Mouse (Mus musculus) gastrocnemius, adult 18-20 months (tissue): Measurements from ENCODE around the gene Gabrd. TPM values are rescaled to one million over a fixed set of nuclear protein-coding genes. Genes with fewer than 3 reads are reported as not detected.
A peak's percentile ranks its signal among the peaks of the same experiment; 100 is the strongest.
"Not testable (repeated sequence)": the region's sequence is repeated elsewhere in the genome, so short reads cannot be mapped to it uniquely, and the experiment has no call there.

Experiments used
- DNase-seq: peaks from one replicate; pipeline ENCODE4 v3.0.0; 2021; ENCODE audit warnings: low spot score
- long read RNA-seq, 2 experiments: library from polyadenylated mRNA; stranded (forward); transcript quantifications; one replicate each; pipeline ENCODE4 v2.0.0; 2021
- total RNA-seq, 2 experiments: library from RNA; stranded (reverse); gene quantifications; 2 replicates each; pipeline ENCODE4 v1.2.3; 2021

The Gabrd gene
- under 1 TPM; 0.50 to 0.81 TPM for total RNA-seq
- long read RNA-seq, experiment 1, result 0 reads
- long read RNA-seq, experiment 2, partial matches to known transcripts, result 1 of 1 reads
- long read RNA-seq, experiment 2, other reads (novel, unspliced or antisense), result 0 of 1 reads

- DNase-seq, result peak; percentile 33
Measured at GRCm38 (mm10) chr4:155397511-155398221, at the start of gene Gabrd. TSS of gene Gabrd (minus strand) at chr4:155398112.

- DNase-seq, result no peak
Measured at GRCm38 (mm10) chr4:155442808-155443207, 44.9 kb upstream of the Gabrd start.

DNA sequence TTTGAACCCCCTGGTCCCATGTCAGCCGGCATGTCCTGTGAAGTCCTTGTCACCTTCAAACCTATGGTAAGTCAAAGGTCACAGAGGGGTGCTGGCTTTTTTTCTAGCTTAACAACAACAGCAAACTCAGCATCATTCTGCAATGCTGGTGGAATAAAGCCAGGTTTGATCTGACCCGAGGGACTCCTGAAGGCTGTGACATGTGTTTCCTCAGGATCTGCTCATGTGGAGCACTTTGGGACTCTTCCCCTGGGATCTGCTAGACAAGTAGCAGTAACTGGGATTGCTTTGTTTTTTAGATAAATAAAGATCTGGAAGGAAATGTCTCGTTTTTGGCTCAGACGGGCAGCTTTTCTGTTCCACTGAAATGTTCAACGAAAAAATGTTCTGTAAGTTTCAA lies 36.1 kb upstream of the Gabrd start:
- DNase-seq, result no peak

GRCm38 (mm10) chr4:155432358-155432757 lies 34.4 kb upstream of the Gabrd start:
- no peak for DNase-seq

DNA sequence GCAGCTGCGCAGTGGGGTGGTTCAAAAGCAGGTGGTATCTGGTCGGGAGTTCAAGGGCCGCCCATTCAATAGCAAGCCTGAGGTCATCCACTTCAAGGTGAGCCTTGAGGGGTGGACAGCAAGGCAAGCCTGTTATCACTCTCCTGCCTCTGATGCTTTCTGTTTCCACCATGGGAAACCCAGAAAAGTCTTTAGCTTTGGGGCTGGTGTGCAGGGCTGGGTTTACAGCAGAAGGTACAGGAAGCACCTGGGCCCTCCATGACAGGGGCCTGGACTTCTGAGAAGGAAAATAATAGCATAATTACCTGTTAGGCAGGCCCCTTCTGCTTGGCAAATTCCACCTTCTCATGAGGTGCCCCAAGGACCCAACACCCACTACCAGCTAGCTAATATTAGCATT lies 31.3 kb upstream of the Gabrd start:
- no peak for DNase-seq

GRCm38 (mm10) chr4:155428442-155428841 lies 30.5 kb upstream of the Gabrd start:
- no peak for DNase-seq

DNA sequence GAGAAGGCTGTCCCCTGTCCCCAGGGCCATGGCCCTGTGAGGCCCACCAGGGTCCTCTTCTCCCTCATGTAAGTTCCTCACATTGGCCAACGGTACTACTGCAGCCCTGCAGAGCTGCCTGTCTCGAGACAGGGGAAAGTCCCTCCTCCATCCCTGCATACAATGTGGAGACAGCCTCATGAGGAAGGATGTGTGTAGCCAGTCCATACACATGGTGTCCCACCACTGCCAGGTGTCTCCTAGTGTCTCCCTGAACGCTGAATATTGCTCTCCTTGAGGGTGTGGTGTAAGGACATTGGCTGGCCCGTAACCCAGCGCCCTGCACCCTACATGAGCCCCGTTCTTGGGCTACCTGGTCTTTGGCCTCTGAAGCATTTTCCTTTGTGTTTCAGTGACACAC lies 28.4 kb upstream of the Gabrd start:
- DNase-seq, result no peak

DNA sequence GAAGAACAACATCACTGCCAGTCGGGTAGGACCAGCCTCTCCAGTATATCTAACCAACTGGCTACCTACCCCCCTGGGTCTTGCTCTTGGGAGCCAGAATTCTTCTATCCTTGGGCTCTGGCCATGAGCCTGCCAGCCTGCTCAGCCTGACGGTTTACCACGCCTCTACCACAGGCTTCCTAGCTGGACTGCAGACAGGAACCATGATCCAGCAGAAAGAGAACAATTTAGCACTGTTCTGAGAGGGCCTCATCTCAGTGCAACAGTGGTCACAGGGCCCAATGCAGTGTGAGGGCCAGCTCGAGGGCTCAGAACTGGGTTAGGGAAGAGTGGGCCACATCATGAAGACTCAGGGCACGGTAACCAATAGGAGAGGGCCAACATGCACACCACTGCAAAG lies 26.1 kb upstream of the Gabrd start:
- no peak for DNase-seq

GRCm38 (mm10) chr4:155421412-155422370 lies 23.8 kb upstream of the Gabrd start:
- DNase-seq, result not testable (repeated sequence)

DNA sequence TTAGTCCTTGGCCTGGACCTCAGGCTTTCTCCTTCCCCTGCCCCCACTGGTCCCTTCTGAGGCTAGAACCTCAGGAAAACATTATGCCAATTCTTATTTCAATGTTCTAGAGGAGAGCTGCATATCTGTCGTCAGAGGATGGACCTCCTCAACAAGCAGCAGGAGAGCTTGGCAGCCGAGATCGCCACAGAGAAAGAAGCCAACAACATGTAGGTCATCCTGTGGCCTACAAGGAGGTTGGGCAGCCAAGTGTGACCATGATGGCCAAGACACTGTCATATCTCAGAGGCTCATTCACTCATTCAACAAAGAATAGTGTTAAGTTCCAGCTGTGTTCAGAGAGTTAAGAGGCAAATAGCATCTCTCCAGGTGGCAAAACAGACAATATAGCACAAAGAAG lies 22.2 kb upstream of the Gabrd start:
- no peak for DNase-seq

GRCm38 (mm10) chr4:155414656-155415235 lies 16.8 kb upstream of the Gabrd start:
- no peak for DNase-seq

DNA sequence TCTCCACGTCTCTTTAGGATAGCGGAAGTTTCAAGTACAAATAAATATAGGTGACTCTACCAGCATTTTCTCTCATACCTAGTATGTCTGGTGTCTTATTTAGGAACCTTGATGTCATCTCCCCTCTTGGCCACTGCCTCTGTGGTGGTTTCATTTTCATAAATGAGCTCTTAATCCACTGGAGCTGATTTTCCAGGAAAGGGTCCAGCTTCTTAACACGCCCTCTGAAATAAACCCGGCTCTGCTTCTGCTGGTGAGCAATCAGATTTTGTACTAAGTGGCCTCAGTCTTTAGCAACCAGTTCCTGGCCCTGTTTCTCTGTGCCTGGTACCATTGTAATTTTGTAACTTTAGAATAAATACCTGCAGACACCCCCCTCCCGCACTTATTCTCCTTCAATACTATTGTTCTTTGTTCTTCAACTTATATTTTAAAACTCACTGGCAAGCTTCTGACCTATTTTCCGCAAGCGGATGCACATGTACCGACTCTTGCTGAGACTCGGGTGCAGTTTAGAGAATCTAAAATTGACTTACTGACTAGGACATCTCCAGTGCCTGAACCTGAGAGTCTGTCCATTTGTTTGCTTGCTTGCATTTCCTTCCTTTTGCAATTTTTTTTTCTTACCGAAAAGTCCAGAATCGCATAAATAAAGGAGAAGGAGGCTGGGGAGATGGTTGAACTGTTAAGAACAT lies 15.9 kb upstream of the Gabrd start:
- DNase-seq, result peak; percentile 65

GRCm38 (mm10) chr4:155412124-155412523 lies 14.2 kb upstream of the Gabrd start:
- no peak for DNase-seq

DNA sequence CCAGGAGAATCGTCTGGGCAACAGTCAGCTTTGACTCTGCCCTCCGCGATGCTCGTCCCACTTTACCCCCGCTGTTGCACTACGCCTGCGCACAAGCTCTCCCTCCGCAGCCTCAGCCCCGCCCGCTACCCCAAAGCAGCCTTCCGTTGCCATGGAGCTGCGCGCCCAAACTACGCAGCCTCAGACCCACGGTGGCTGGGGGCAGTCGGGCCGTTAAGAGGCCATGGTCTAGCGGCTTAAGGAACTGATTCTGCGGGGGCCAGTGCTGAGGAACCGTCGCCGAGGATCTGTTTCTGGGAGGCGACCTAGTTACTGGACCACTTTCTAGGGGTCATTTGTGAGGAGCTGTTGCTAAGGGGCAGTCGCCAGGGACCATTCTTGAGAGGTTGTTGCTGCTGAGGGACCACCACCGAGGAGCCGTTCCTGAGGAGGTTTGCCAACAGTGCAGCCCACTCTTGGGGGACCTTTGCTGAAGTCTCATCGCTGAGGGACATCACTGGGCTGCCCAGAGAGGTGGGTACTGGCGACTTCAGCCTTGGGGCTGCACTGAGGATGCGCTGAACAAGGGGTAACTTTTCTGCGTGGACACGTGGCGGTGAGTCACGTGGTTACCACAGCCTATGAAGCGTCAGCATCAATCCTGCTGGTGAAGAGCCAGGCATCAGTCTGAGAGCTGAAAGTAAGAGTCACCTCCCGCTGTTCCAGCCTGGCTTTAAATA lies 11.3 kb upstream of the Gabrd start, which contains the start of gene Cfap74:
Gene Cfap74, plus strand, starts transcription at position 133 of the 719 bp plus-strand sequence.
- peak; percentile 76 for DNase-seq

DNA sequence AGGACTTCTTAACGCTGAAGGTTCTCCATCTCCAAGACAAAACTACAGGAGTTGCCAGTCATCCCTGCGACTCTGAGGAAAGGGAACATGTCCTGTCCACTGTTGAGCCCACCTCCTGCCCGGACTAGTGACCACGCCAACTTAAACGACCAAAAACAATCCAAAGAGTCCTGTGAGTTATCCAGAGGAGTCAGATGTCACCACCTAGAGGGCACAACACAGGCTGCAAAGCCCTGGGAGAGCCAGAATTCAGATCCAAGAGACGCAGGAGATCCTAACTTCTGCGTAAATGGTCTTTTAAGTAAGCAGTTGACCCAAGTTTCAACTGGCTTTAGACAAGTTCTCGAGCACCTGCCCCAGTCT lies 10.8 kb upstream of the Gabrd start:
- no peak for DNase-seq

DNA sequence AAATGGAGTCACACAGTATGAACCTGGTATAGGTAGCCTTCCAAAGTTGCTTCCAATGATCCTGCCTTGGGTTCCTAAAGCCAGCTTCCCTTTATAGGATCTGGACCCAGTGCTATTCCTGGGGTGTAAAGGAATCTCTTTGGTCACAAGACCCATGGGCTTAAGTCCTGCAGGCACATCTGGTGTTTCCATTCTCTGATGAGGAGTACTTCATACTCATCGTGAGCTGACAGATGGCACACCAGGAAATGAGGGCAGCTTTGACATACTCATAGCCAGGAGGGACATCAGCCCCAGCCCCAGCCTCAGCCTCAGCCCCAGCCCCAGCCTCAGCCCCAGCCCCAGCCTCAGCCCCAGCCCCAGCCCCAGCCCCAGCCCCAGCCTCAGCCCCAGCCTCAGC lies 4.6 kb upstream of the Gabrd start:
- no peak for DNase-seq

DNA sequence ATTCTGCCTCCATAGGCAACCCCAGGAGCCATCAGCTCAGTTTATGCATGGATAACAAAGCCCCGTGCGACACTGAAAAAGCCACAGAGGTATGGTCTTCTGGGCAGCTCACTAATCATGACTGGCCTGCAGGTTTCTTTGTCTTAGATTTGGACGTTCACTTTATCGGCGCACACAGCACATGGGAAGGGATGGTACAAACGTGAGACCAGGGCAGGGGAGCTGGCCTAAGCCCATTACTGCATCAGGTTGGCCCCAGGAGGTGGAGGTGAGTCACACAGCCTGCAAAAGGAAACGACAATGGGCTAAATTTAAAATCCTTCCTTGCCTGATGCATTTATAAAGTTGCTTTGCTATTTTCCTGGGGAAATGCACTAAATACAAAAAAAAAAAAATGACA lies 3.2 kb upstream of the Gabrd start:
- DNase-seq, result no peak

DNA sequence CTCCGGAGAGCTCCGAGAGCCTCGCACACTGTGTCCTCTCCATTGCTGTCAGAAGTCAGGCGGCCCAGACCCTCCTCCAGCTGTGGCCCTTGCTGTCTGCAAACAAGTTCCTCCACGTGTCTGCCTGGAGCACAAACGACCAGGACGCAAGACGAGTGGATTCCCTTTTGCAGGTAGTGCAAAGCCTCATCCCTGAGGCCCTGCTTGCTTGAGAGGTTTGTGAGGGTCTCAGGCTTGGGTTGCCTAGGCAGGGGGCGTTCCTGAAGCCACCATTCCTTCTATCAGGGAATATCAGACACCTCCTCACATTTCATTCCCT lies 269 bp upstream of the Gabrd start:
- no peak for DNase-seq

GRCm38 (mm10) chr4:155396751-155397150 lies 1.2 kb downstream of the Gabrd start:
- DNase-seq, result no peak

DNA sequence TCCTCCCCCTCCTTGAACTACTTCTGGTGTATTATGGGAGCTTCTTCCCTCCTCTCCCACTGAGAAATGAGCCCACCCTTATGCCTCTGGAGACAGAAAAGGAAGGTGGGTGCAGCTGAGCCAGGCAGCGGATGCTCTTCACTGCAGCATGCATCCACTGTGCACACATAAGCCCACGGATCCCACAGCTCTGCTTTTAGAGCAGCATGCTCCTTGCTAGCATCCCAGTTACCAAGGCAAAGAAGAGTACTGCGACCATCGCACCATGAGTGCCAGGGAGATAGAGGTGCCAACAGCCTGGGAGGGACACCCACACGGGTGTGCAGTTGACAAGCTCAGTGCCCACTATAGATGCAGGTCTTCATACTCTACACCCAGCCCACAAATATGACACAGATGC lies 2.4 kb downstream of the Gabrd start:
- DNase-seq, result no peak

DNA sequence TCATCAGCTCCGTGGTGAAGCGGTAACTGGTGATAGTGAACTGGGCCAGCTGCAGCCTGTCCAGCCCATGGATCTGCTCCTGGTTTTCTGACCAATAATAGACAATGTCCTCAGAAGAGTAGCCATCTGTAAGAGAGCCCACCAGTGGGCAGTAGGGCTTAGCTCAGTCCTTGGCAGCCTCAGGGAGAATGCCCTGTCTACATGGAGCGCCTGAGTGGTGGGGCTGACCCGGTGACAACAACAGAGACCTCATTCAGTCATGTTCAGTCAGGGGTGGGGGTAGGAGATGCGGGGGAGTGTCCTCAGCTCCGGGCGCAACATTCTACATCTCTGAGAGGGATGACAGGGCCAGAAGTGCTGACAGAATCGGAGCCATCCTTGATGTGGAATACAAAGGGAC lies 10.7 kb downstream of the Gabrd start:
- no peak for DNase-seq
